Mouse (Mus musculus) hindbrain, embryonic 10.5 days (tissue): Measurements from ENCODE around the gene Bend7. TPM values are rescaled to one million over a fixed set of nuclear protein-coding genes. Genes with fewer than 3 reads are reported as not detected.

Experiments used
- DNase-seq: peaks from one replicate; pipeline ENCODE4 v3.0.0-alpha.2; 2017; ENCODE audit warnings: low spot score
- H3K27ac ChIP-seq: fragments of 300-500 bp; sonication (generic); 2 replicates; pipeline ENCODE4 v1.5.1; 2016; ENCODE audit warnings: mild to moderate bottlenecking, moderate library complexity
- H3K27me3 ChIP-seq: fragments of 300-500 bp; sonication (generic); 2 replicates; pipeline ENCODE4 v1.6.1; 2016; ENCODE audit warnings: mild to moderate bottlenecking; ENCODE audit not compliant: poor library complexity, insufficient read depth, severe bottlenecking
- H3K36me3 ChIP-seq: fragments of 300-500 bp; sonication (generic); 2 replicates; pipeline ENCODE4 v1.6.1; 2016; ENCODE audit warnings: mild to moderate bottlenecking, moderate library complexity
- H3K4me1 ChIP-seq: fragments of 300-500 bp; sonication (generic); replicated peaks from 2 replicates; pipeline ENCODE4 v1.6.1; 2016; ENCODE audit warnings: mild to moderate bottlenecking
- H3K4me3 ChIP-seq: fragments of 300-500 bp; sonication (generic); 2 replicates; pipeline ENCODE4 v1.5.1; 2016; ENCODE audit warnings: mild to moderate bottlenecking, moderate library complexity
- H3K9me3 ChIP-seq: fragments of 300-500 bp; sonication (generic); 2 replicates; pipeline ENCODE4 v1.6.1; 2016; ENCODE audit warnings: mild to moderate bottlenecking, moderate library complexity
- WGBS: fragments of 180-500 bp; shearing (Covaris S2); methylation state at CpG from one replicate; pipeline ENCODE4 v1.1.7; 2016; 5-methylcytosine and 5-hydroxymethylcytosine counted together
- polyA plus RNA-seq: library from polyadenylated mRNA; unstranded; fragments of >200 nt; fragmentation: Nextera tagmentation; extraction: Ambion mirVana; gene quantifications from 2 replicates; pipeline ENCODE4 v1.2.1, GENCODE M21; 2016

Gene Bend7
- polyA plus RNA-seq, 1 experiment from 2014 or later: 3.3 TPM

- 87% methylated on average over 4 of the region's 4 CpGs for WGBS
- Histone ChIP-seq H3K27ac (no peak overlapping the region), H3K36me3 (no peaks in the 10 kb centered on the region), H3K27me3 (no peaks in the 10 kb centered on the region), H3K9me3 (no peaks in the 10 kb centered on the region), H3K4me1 (peaks cover 10% of the 10 kb centered on the region; the same call in 1 of the 2 replicates), H3K4me3 (no peak overlapping the region)
- DNase-seq: no peak
Measured at GRCm38 (mm10) chr2:4831493-4831892, 113.9 kb downstream of the Bend7 start.

GRCm38 (mm10) chr2:4832166-4832565, 114.5 kb downstream of the Bend7 start:
- Histone ChIP-seq H3K4me3 (no peak overlapping the region), H3K36me3 (no peaks in the 10 kb centered on the region), H3K27me3 (no peaks in the 10 kb centered on the region), H3K4me1 (peaks cover 10% of the 10 kb centered on the region; the same call in 1 of the 2 replicates), H3K9me3 (no peaks in the 10 kb centered on the region), H3K27ac (no peak overlapping the region)
- DNase-seq: no peak
- whole genome bisulfite sequencing: 85% methylated on average over 4 of the region's 4 CpGs

- H3K27ac ChIP-seq: no peak overlapping the region
- DNase-seq: no peak
- H3K4me3 ChIP-seq: no peak overlapping the region
- WGBS: 72% methylated on average over 2 of the region's 2 CpGs
- H3K36me3 ChIP-seq: no peaks in the 10 kb centered on the region
- no peaks in the 10 kb centered on the region for H3K27me3 ChIP-seq
- H3K4me1 ChIP-seq: no peaks in the 10 kb centered on the region
- no peaks in the 10 kb centered on the region for H3K9me3 ChIP-seq
Measured at GRCm38 (mm10) chr2:4849449-4849848, 131.8 kb downstream of the Bend7 start.

Other genes starting within 250 kb of the Bend7 start
- 36.1 and 39.9 TPM in 2 replicates for gene Prpf18, start 65.7 kb upstream of the Bend7 start, polyA plus RNA-seq
- 109 and 122 TPM in 2 replicates for gene Sephs1, start 163.7 kb downstream of the Bend7 start, polyA plus RNA-seq
- gene Phyh, start 201.2 kb downstream of the Bend7 start, polyA plus RNA-seq: 37.3 and 37.5 TPM in 2 replicates